Mouse (Mus musculus): ENCODE measurements around the gene Zdhhc4. TPM values are rescaled to one million over a fixed set of nuclear protein-coding genes. Genes with fewer than 3 reads are reported as not detected.

Zdhhc4 gene
- total RNA-seq, 2 experiments from 2014 or later, result 31.6 to 33.8 TPM

DNA sequence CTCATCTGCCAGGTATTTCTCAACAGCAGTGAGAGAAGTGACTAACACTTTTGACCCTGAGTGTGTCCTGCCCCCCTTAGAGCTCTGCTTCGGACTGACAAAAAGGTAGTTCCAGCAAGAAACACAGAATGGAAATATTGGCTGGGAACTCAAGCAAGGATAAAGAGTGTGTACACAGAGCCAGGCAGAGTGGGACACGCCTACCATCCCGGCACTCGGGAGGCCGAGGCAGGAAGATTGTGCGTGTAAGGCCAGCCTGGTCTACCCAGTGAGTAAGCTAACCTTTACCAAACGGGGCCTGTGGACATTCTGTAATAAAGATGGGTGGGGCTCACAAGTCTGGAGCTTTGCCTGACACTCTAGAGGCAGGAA lies 6.0 kb upstream of the Zdhhc4 start:
- intact Hi-C loops (cut with DNase I; ENCODE audit: low total_unique reads), result loop anchor here (5.0 kb wide), 1 partner anchor 87 kb away; no protein-coding TSS in a partner anchor
- no peak for DNase-seq

DNA sequence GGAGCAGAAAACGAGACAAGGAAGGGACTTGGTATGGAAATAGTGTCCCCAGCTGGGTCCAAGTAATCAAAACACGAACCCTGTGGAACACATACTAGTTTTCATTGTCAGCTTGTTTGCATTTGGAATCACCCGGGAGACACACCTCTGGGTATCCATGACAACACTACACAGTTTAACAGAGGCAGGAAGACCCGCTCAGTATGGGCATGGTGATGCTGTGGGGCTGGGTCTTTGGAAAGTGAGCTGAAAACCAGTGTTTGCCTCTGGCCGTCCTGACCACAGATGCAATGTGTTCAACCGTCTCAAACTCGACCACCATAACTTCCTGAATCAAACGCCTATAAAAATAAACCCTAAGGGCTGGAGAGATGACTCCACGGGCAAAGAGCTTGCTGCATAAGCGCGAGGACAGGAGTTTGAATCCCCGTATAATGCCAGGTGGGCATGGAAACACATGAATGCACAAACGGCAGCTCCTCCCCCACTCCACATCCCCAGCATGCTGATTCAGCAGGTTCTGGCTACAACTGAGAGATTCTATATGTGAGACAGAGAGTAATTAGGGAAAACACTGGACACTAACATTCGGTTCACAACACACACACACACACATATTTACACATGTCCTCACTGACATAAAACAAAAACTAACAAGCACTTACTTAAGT lies 5.5 kb upstream of the Zdhhc4 start:
- intact Hi-C loops (cut with DNase I; ENCODE audit: low total_unique reads), result loop anchor here (5.0 kb wide), 1 partner anchor 88 kb away; no protein-coding TSS in a partner anchor
- DNase-seq, result no peak

DNA sequence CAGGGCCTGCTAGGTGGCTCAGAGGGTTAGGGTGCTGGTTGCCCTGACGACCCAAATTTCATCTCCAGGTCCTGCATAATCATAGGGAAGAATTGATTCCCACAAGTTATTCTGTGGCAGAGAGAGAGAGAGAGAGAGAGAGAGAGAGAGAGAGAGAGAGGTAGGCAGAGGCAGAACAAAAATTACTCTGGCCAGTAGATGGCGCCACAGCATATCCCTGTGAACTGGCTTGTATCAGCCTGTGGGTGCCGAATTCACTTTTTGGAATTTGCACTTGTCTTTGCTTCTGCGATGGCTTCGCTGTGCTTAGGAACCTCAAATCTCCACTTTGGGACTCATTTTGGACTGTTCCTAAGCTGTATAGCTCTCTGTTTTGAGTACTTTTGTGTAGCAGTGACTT lies 4.8 kb upstream of the Zdhhc4 start:
- DNase-seq, result peak; percentile 68

DNA sequence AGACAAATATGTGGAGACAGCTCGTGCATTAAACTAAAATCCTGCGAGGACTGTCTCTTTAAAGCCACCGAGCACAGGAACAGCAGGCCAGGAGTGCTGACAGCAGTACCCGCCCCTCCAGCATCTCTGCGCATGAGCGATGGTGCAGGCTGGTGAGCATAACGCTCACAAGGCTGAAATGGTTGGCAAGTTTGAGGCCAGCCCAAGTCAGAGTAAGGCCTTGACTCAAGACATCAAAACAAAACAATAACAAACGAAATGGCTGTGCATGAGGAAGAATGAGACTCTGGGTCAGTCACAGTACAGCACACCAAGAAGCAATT lies 11.8 kb downstream of the Zdhhc4 start:
- DNase-seq, result no peak
- intact Hi-C loops (cut with DNase I; ENCODE audit: low total_unique reads), result no loop called here

More for the DNA sequence above, 4.8 kb upstream of the Zdhhc4 start:
- intact Hi-C loops (cut with DNase I; ENCODE audit: low total_unique reads), result no loop called here

DNA sequence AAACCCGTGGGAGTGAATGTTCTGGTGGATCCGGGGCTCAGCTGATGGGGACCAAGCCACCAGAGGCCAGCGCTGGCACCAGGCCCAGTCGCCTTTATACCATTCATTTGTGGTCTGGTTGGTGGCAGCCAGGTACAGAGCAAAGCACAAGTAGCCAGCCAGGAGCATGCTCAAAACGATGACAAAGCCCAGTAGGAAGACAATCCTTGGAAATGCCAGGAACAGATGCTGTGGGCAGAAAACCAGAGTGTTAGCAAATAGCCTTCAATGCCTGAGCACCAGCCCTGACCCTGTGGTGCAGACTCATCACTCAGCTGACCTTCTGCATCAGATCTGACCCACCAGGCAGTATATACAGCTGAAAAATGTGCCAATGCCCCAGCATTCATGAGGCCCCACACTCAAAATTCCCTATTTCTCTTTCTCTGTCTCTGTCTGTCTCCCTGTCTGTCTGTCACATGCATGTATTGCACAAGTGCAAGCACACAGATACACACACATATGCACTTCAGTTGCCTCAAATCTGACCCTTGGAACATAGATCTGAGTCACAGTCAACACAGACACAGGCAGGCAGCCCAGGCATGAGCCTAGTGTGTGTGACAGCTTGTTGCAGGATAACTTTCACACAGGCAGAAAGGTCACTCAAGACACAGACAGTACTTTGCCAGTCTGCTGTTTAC lies 12.3 kb downstream of the Zdhhc4 start:
- intact Hi-C loops (cut with DNase I; ENCODE audit: low total_unique reads), result no loop called here
- no peak for DNase-seq

DNA sequence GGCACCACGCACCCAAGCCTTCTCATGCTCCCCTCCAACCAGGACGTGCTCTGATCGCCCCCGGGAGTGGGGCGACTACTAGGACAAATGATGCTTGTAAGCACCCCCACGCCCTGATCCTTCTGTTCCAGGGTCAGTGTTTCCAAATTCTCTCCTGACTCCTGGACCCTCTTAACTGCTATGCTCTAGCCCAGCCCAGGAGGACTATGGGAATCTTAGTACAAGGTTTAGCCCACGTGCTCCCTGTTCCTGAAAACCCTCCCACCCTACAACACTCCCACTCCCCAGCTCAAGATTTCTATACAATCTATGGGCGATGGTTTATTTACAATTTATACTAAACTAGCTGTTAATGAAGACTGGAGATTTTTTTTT lies 13.6 kb downstream of the Zdhhc4 start:
- no peak for DNase-seq
- intact Hi-C loops (cut with DNase I; ENCODE audit: low total_unique reads), result no loop called here

DNA sequence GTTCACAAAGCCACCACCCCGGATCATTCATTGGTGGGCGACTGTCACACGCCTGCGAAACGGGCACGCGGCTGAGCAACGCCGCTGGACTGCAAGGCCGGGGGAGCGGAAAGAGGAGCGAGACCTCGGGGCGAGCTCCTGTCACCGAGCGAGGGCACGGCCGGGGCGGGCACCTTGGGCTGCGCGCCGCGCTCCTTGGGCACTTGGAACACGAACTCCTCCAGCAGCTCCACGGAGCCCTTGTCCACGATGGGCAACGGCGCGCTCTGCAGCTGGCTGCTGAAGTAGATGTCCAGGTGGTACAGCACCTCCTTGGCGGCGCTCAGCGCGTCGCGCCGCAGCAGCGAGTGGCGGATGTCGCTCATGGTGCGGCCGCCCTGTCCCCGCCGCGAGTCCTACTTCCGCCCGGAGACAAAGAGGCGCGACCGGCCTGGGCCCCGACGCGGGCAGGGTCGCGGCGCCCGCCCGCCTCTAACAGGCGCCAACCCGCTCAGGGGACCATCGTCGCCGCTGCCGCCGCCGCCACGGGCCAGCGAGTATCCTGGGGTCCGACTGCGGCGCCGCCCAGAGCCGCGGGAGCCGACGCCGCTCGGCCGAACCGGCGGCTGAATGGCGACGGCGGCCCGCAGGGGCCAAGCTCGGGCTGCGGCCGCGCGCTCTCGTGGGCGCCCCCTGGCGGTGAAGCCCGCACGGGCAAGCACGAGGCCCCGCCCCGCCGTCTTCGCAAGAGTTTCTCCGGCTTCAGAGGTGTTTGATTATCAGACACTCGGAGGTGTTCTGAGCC lies 14.1 kb downstream of the Zdhhc4 start, which contains the start of gene E130309D02Rik:
TSS of gene E130309D02Rik (minus strand) at position 631 of the 784 bp plus-strand sequence.
- DNase-seq, result peak; percentile 90
- intact Hi-C loops (cut with DNase I; ENCODE audit: low total_unique reads), result no loop called here

DNA sequence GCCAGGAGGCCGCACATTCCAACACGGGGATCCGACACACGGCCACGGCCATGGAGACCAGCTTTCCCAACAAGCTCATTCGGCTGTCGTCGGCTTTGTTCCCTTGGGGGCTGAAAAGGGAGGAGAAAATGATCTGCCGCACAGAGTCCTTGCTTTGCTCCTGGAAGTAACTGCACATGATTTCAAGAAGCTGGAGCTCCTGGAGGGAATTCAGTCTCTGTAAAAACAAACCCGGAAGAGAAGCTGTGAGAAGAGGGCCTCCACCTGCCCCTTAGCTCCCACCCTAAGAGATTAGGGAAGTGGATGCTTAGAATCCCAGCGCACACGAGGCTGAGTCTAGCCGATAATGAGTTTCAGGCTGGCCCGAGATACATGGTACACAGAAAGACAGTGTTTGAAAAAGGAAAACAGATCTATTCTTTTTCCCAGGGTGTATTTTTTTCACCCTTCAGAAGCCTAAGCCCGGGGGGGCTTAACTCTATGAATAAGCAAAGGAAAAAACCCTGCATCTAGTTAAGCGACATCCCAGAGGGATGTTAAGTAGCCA lies 14.8 kb downstream of the Zdhhc4 start:
- no peak for DNase-seq
- intact Hi-C loops (cut with DNase I; ENCODE audit: low total_unique reads), result no loop called here

DNA sequence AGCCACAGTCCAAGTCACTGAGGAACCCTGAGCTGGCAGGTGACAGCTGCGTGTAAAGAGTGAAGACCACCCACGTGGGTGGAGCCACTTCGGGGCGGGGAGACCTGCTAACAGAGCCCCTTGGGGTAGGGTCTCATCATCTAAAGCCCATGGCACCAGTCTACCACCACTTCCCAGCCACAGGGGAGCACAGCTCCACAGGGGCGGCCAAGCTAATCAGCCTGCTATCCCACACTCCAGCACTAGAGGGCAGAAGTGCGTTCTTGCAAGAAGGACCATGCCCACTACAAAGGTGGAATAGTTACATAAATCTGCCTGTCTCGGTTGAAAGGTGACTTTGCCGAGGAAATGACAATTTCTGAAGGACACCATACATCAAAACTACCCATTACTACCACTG lies 17.2 kb downstream of the Zdhhc4 start:
- intact Hi-C loops (cut with DNase I; ENCODE audit: low total_unique reads), result no loop called here
- DNase-seq, result peak; percentile 68

DNA sequence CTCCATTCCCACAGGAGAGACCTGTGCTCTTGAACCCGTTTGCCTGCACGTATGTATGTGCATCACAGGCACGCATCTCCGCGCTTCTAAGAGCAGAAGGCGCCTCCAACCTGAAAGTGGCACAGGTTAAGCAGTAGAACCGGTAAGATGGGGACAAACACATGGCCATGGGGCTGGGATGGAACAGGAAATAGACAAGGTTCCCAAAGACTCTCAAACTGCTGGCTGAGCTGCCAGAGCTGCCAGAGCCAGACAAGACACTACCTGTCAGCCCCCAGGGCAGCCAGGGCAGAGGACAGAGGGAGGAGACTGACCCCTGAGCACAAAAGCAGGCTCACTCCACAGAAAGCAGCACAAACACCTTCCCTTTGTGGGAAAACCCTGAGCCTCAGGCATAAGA lies 19.1 kb downstream of the Zdhhc4 start:
- intact Hi-C loops (cut with DNase I; ENCODE audit: low total_unique reads), result no loop called here
- DNase-seq, result no peak

DNA sequence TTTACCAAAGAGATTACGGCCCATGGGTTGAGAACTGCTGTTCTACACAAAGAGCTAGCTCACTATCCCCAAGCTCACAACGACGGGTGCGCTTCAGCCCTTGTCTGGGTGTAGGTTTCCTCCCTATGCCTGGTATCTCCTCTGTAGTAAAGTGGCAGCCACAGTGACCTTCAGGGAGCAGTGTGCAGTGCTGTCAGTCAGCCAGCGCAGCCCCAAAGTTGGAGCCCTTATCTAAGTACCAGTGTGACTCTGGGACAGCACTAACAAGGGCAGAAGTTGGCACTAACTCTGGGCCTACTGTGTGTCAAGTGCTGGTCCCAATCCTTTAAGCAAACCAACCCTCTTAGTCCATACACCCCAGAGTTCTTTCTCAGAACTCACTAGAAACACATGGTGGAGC lies 20.2 kb downstream of the Zdhhc4 start:
- no peak for DNase-seq
- intact Hi-C loops (cut with DNase I; ENCODE audit: low total_unique reads), result no loop called here

DNA sequence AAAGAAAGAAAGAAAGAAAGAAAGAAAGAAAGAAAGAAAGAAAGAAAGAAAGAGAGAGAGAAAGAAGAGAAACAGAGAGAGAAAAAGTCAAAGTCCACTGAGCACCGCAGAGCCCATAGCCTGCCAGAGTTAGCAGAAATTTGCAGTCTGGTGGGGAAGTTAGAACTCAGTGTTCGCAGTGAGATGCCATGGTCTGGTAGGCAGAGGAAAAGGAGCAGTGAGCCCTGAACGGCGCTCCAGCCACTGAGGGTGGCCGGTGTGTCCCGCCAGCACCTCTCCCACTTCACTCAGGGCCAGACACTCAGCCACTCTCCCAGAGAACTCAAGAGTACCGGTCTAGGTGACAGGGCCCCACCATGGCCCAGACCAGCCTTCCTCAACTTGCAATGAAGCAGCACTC lies 24.8 kb downstream of the Zdhhc4 start:
- no peak for DNase-seq
- intact Hi-C loops (cut with DNase I; ENCODE audit: low total_unique reads), result no loop called here

DNA sequence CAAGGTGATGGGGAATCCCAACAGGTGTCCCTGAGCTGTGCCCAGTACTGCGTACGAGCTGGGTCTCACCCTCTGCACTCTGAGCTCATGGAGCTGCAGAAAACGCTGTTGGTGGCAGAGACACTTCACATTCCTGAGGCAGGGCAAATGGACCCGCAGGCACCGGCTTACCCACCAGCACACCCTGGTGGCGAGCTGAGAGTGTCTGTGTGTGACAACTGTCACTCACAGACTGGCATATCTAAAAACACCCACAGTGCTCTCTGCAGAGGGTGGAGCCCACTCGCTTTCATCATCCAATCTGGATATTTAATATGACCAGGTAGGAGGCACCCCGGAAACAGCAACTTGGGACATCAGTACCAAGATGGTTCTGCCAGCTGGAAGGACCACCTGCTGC lies 27.8 kb downstream of the Zdhhc4 start:
- intact Hi-C loops (cut with DNase I; ENCODE audit: low total_unique reads), result no loop called here
- no peak for DNase-seq

DNA sequence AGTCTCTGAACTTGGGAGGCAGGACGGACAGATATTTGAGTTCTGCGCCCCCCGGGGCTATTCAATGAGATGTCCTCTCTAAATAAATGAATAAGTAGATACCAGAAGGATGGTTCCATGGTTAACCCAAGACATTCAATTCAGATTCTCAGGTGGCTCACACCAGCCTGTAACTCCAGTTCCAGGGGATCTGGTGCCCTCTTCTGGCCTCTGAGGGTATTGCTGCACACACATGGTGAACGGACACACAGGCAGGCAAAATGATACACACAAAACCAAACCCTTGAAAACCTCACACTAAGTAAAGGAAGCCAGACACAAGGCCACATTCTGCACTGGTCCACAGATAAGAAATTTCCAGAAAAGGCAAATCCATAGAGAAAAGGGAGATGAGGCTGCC lies 29.4 kb downstream of the Zdhhc4 start:
- no peak for DNase-seq
- intact Hi-C loops (cut with DNase I; ENCODE audit: low total_unique reads), result no loop called here

DNA sequence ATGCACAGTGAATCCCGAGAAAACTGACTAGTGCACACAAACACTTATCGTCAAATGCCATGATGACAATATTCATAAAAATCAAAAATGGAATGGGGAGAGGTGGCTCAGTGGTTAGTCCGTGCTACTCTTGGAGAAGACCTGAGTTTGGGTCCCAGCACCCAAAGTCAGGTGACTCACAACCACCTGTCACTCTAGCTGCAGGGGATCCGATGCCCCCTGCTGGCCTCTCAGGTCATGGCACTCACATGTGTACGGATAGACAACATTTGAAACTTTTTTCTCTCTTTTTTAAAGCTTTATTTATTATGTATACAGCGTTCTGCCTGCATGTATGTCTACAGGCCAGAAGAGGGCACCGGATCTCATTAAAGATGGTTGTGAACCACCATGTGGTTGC lies 30.7 kb downstream of the Zdhhc4 start:
- no peak for DNase-seq
- intact Hi-C loops (cut with DNase I; ENCODE audit: low total_unique reads), result no loop called here

DNA sequence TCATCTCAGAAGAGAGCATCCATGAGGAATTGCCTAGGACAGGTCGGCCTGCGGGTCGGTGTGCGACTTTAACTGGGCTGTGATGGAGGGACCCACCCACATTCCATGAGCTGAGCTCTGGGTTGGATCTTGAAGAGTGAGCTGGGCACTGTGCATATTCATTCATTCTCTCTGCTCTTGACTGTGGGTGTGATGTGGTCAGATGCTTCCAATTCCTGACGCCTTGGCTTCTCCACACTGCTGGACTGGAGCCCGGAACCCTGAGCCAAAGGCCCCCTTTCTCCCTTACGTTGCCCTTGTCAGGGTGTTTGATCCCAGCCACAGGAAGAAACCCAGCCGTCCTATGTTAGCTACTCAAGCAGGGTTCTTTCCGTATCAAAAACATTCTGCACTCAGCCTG lies 31.1 kb downstream of the Zdhhc4 start:
- intact Hi-C loops (cut with DNase I; ENCODE audit: low total_unique reads), result no loop called here
- DNase-seq, result no peak

DNA sequence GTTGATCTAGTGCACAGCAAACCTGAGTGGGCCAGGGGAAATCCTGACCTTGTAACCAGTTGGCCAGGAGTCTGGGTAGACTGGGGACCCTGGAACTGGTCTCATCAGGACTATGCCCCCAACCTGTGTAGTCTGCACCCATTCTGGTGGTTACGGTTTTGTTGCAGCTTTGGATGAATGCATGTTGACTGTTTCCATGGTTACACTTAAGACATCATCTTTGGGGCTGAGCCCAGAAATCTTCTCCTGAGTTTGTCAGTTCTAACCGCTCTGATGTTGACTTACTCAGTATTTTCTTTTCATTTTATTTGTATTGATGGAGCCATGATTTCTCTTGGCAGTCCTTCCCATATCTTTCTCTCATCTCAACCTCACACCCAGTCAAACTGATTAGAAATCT lies 33.7 kb downstream of the Zdhhc4 start:
- intact Hi-C loops (cut with DNase I; ENCODE audit: low total_unique reads), result no loop called here
- DNase-seq, result no peak

DNA sequence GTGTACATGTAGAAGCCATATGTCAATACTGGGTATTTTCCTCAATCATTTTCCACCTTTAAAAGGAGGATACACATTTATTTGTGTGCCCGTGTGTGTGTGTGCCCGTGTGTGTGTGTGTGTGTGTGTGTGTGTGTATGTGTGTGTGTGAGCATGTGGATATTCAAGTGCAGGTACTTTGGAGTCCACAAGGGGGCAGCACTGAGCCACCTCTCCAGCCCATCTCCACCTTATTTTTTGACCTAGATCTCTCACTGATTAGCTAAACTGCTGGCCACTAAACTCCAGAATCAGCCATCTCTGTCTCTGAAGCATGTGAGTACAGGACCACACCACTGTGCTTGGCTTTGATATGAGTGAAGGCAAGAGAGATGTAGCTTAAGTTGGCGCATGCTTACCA lies 34.2 kb downstream of the Zdhhc4 start:
- no peak for DNase-seq
- intact Hi-C loops (cut with DNase I; ENCODE audit: low total_unique reads), result no loop called here

DNA sequence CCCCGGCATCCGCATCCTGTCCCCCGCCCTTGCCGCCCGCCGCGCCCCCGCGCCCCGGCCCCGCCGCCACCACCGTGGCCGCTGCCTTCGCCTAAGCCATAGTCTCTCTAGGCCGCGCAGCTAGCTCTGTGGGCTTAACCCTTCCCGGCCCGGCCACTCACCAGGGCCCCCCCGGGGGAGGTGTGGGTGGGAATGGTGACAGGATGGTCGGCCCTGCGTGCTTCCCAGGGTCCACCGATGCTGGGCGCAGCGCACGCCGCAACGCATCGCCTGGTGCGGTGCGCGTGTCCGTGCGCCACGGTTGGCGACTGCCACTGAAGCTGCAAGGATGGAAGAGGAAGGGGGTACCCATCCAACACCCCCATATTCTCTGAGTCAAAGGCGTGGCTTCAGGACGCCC lies 35.7 kb downstream of the Zdhhc4 start, which contains the start of gene Zfp853:
TSS of gene Zfp853 (minus strand) at position 220 of the 400 bp plus-strand sequence.
- intact Hi-C loops (cut with DNase I; ENCODE audit: low total_unique reads), result no loop called here
- no peak for DNase-seq

DNA sequence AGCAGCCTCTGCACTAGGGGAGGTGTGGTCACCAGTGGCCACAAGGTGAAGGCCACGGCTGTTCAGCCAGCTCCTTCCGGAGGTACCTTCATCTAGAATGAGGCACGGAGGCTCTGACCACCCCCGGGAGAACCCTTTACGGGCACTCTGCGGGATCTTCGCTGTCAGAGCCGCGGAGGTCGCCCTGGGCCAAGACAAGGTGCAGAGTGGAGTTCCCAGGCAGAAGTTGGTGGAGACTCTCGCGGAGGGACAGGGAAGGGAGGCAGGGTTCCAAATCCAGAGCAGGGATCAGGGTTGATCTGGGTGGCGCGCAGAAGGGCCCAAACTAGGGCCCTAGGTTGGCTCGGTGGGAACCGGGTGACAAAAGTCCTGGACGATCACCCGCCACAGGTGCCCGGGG lies 36.2 kb downstream of the Zdhhc4 start:
- DNase-seq, result no peak
- intact Hi-C loops (cut with DNase I; ENCODE audit: low total_unique reads), result no loop called here
